Mouse (Mus musculus) stomach, postnatal 0 days (tissue): ENCODE data around the gene Lrrc28. TPM values are rescaled to one million over a fixed set of nuclear protein-coding genes. Genes with fewer than 3 reads are reported as not detected.

ENCODE experiments used
- ATAC-seq: fragments of 200-750 bp; cut with Nextera tagmentation; 2 replicates; pipeline ENCODE4 v1.8.0; 2017; ENCODE audit not compliant: low FRiP score, low TSS enrichment
- DNase-seq: peaks from one replicate; pipeline ENCODE4 v3.0.0-alpha.2; 2016; ENCODE audit warnings: low spot score
- H3K27ac ChIP-seq: fragments of 300-500 bp; sonication (generic); replicated peaks from 2 replicates; pipeline ENCODE4 v1.5.1; 2014; ENCODE audit warnings: mild to moderate bottlenecking, control low read depth
- H3K27me3 ChIP-seq: fragments of 300-500 bp; sonication (generic); 2 replicates; pipeline ENCODE4 v1.6.1; 2014; ENCODE audit warnings: low read length; ENCODE audit not compliant: control insufficient read depth, insufficient read depth
- H3K36me3 ChIP-seq: fragments of 300-500 bp; sonication (generic); 2 replicates; pipeline ENCODE4 v1.6.1; 2014; ENCODE audit warnings: low read length, mixed read lengths; ENCODE audit not compliant: control insufficient read depth, insufficient read depth
- H3K4me1 ChIP-seq: fragments of 300-500 bp; sonication (generic); replicated peaks from 2 replicates; pipeline ENCODE4 v1.6.1; 2014; ENCODE audit warnings: antibody characterized with exemption; ENCODE audit not compliant: control insufficient read depth, insufficient read depth
- H3K4me2 ChIP-seq: fragments of 300-500 bp; sonication (generic); replicated peaks from 2 replicates; pipeline ENCODE4 v1.6.1; 2014; ENCODE audit warnings: low read depth, mild to moderate bottlenecking, control low read depth, moderate library complexity
- H3K4me3 ChIP-seq: fragments of 300-500 bp; sonication (generic); 2 replicates; pipeline ENCODE4 v1.5.1; 2014; ENCODE audit warnings: low read depth, low read length, control low read depth
- H3K9ac ChIP-seq: fragments of 300-500 bp; sonication (generic); 2 replicates; pipeline ENCODE4 v1.6.1; 2014; ENCODE audit warnings: mild to moderate bottlenecking, low read length, control low read depth, mixed read lengths
- H3K9me3 ChIP-seq: fragments of 300-500 bp; sonication (generic); 2 replicates; pipeline ENCODE4 v1.6.1; 2016; ENCODE audit warnings: low read length; ENCODE audit not compliant: control insufficient read depth
- CTCF ChIP-seq: IDR thresholded peaks from 2 replicates; pipeline ENCODE4 v1.5.1; 2016; ENCODE audit warnings: antibody characterized with exemption, low read depth, mild to moderate bottlenecking, moderate library complexity
- EP300 ChIP-seq: optimal IDR thresholded peaks from 2 replicates; pipeline ENCODE3; 2016; ENCODE audit warnings: antibody characterized with exemption
- WGBS: fragments of 180-500 bp; shearing (Covaris S2); extraction: QIAGEN DNeasy Blood & Tissue Kit; methylation state at CpG from one replicate; pipeline ENCODE4 v1.1.7; 2014; 5-methylcytosine and 5-hydroxymethylcytosine counted together
- polyA plus RNA-seq: library from polyadenylated mRNA; unstranded; fragments of >200 nt; fragmentation: Nextera tagmentation; extraction: Ambion mirVana; gene quantifications from 2 replicates; pipeline ENCODE4 v1.2.1, GENCODE M21; 2015

Gene Lrrc28
- polyA plus RNA-seq, 1 experiment from 2014 or later, result 66.0 TPM

- no peaks in the 10 kb centered on the region for H3K27me3 ChIP-seq
- ATAC-seq (no peak), DNase-seq (no peak)
- no peaks in the 10 kb centered on the region for H3K4me1 ChIP-seq
- no peak overlapping the region for H3K4me2 ChIP-seq
- H3K36me3 ChIP-seq, result no peaks in the 10 kb centered on the region
- TF ChIP-seq CTCF (peak; percentile 19; the same call in 1 of the 2 replicates), EP300 (no peak)
- no peak overlapping the region for H3K27ac ChIP-seq
- no peak overlapping the region for H3K9ac ChIP-seq
- no peak overlapping the region for H3K4me3 ChIP-seq
- H3K9me3 ChIP-seq, result no peaks in the 10 kb centered on the region
- WGBS, result 73% methylated on average over 17 of the region's 17 CpGs
Observed at GRCm38 (mm10) chr7:67479576-67480413, 165.3 kb downstream of the Lrrc28 start.

- TF ChIP-seq EP300, result no peak
- Histone ChIP-seq H3K4me1 (no peaks in the 10 kb centered on the region), H3K36me3 (no peaks in the 10 kb centered on the region), H3K4me3 (no peak overlapping the region), H3K9ac (no peak overlapping the region), H3K27me3 (no peaks in the 10 kb centered on the region), H3K4me2 (no peak overlapping the region), H3K9me3 (no peaks in the 10 kb centered on the region), H3K27ac (no peak overlapping the region)
- WGBS, result 59% methylated on average over 5 of the region's 5 CpGs
- DNase-seq, result no peak
- no peak for ATAC-seq
Observed at GRCm38 (mm10) chr7:67479168-67479567, 165.9 kb downstream of the Lrrc28 start.

GRCm38 (mm10) chr7:67477996-67478395, 167.1 kb downstream of the Lrrc28 start:
- Histone ChIP-seq H3K9me3 (no peaks in the 10 kb centered on the region), H3K27me3 (no peaks in the 10 kb centered on the region), H3K36me3 (no peaks in the 10 kb centered on the region), H3K27ac (no peak overlapping the region), H3K4me1 (no peaks in the 10 kb centered on the region), H3K9ac (no peak overlapping the region), H3K4me2 (no peak overlapping the region), H3K4me3 (no peak overlapping the region)
- DNase-seq (no peak), ATAC-seq (0 out of 2 replicates have a peak, but pooled peaks have one; percentile 36)
- no peak for TF ChIP-seq EP300
- no peak for TF ChIP-seq CTCF
- WGBS, result 63% methylated on average over 8 of the region's 10 CpGs

- no peak for ATAC-seq
Observed at GRCm38 (mm10) chr7:67471295-67471694, 173.8 kb downstream of the Lrrc28 start.

GRCm38 (mm10) chr7:67468802-67469408, 176.2 kb downstream of the Lrrc28 start:
- no peak overlapping the region for H3K27ac ChIP-seq
- 89% methylated on average over 7 of the region's 7 CpGs for WGBS
- no peaks in the 10 kb centered on the region for H3K4me1 ChIP-seq

More at GRCm38 (mm10) chr7:67471295-67471694, 173.8 kb downstream of the Lrrc28 start:
- H3K9me3 ChIP-seq, result no peaks in the 10 kb centered on the region
- H3K27me3 ChIP-seq, result no peaks in the 10 kb centered on the region
- no peaks in the 10 kb centered on the region for H3K36me3 ChIP-seq
- H3K27ac ChIP-seq, result no peak overlapping the region
- H3K4me3 ChIP-seq, result no peak overlapping the region
- H3K4me1 ChIP-seq, result no peaks in the 10 kb centered on the region
- TF ChIP-seq CTCF (no peak), EP300 (no peak)
- WGBS, result 37% methylated on average over 11 of the region's 11 CpGs
- H3K9ac ChIP-seq, result no peak overlapping the region
- H3K4me2 ChIP-seq, result peak overlapping the region; percentile 18; the same call in 1 of the 2 replicates
- no peak for DNase-seq

GRCm38 (mm10) chr7:67468180-67468579, 176.9 kb downstream of the Lrrc28 start:
- H3K4me3 ChIP-seq, result no peak overlapping the region
- TF ChIP-seq CTCF (no peak), EP300 (no peak)
- no peak for DNase-seq
- H3K36me3 ChIP-seq, result no peaks in the 10 kb centered on the region
- no peaks in the 10 kb centered on the region for H3K9me3 ChIP-seq
- H3K4me1 ChIP-seq, result no peaks in the 10 kb centered on the region
- H3K9ac ChIP-seq, result no peak overlapping the region
- no peak overlapping the region for H3K4me2 ChIP-seq
- ATAC-seq, result no peak
- no peak overlapping the region for H3K27ac ChIP-seq
- 94% methylated on average over 3 of the region's 3 CpGs for WGBS
- no peaks in the 10 kb centered on the region for H3K27me3 ChIP-seq

More at GRCm38 (mm10) chr7:67468802-67469408, 176.2 kb downstream of the Lrrc28 start:
- no peaks in the 10 kb centered on the region for H3K27me3 ChIP-seq
- DNase-seq (no peak), ATAC-seq (no peak)
- TF ChIP-seq EP300 (no peak), CTCF (no peak)
- no peak overlapping the region for H3K4me2 ChIP-seq
- H3K36me3 ChIP-seq, result no peaks in the 10 kb centered on the region
- H3K9ac ChIP-seq, result no peak overlapping the region
- no peak overlapping the region for H3K4me3 ChIP-seq
- no peaks in the 10 kb centered on the region for H3K9me3 ChIP-seq
